Mouse (Mus musculus): ENCODE results near the gene Gtf2ird1. TPM values are rescaled to one million over a fixed set of nuclear protein-coding genes. Genes with fewer than 3 reads are reported as not detected.
A peak's percentile ranks its signal among the peaks of the same experiment; 100 is the strongest.

Gtf2ird1 gene
- polyA plus RNA-seq, 1 experiment from 2014 or later: 67.5 TPM

GRCm38 (mm10) chr5:134412341-134412740, 44.2 kb downstream of the Gtf2ird1 start:
- WGBS: 91% methylated on average over 2 of the region's 2 CpGs
- Histone ChIP-seq H3K9ac (ENCODE audit: low read length) (no peak overlapping the region), H3K27me3 (ENCODE audit: control insufficient read depth, insufficient read depth, low read depth, low read length) (no peaks in the 10 kb centered on the region), H3K27ac (ENCODE audit: low read length) (no peak overlapping the region), H3K4me3 (ENCODE audit: low read length) (no peak overlapping the region), H3K4me2 (ENCODE audit: low read depth, low read length) (no peak overlapping the region), H3K36me3 (ENCODE audit: control insufficient read depth, insufficient read depth, low read length) (peaks cover 56% of the 10 kb centered on the region), H3K4me1 (replicated peaks; ENCODE audit: control insufficient read depth, insufficient read depth, low read length) (no peaks in the 10 kb centered on the region; the same call in 1 of the 2 replicates), H3K9me3 (ENCODE audit: control insufficient read depth, low read length) (peaks cover under 1% of the 10 kb centered on the region)
- ATAC-seq (ENCODE audit: low read depth): no peak

DNA sequence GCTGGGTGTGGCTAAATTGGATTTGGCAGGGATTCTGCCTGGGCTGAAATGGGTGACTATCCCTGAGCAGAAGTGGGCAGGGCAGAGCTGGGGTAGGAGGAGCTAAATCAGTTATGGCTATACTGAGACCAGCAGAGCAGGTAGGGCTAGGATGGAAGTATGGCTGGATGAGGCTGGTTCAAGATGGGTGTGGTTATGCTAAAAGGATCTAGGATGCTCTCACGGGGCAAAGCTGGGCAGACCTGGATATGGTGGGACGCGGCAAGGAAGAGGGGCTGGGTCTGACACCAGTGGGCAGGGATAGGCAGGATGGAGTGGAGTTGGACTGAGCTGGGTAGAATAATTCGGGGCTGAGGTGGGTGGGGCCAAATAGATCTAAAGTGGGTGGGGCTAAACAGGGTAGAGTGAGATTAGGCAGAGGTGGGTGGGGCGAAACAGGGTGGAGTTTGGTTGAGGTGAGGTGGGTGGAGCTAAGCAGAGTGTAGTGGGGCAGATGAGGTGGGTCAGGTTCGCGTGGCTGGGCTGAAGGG, 46.1 kb downstream of the Gtf2ird1 start:
- ATAC-seq (ENCODE audit: low read depth): peak; percentile 12; the same call in 1 of the 2 replicates
- Histone ChIP-seq H3K27ac (ENCODE audit: low read length) (no peak overlapping the region), H3K9me3 (ENCODE audit: control insufficient read depth, low read length) (no peaks in the 10 kb centered on the region), H3K36me3 (ENCODE audit: control insufficient read depth, insufficient read depth, low read length) (peaks cover 66% of the 10 kb centered on the region), H3K4me2 (ENCODE audit: low read depth, low read length) (no peak overlapping the region), H3K4me3 (ENCODE audit: low read length) (no peak overlapping the region), H3K9ac (ENCODE audit: low read length) (no peak overlapping the region), H3K27me3 (ENCODE audit: control insufficient read depth, insufficient read depth, low read depth, low read length) (no peaks in the 10 kb centered on the region), H3K4me1 (replicated peaks; ENCODE audit: control insufficient read depth, insufficient read depth, low read length) (no peaks in the 10 kb centered on the region; the same call in 1 of the 2 replicates)
- 91% methylated on average over 7 of the region's 7 CpGs for WGBS

DNA sequence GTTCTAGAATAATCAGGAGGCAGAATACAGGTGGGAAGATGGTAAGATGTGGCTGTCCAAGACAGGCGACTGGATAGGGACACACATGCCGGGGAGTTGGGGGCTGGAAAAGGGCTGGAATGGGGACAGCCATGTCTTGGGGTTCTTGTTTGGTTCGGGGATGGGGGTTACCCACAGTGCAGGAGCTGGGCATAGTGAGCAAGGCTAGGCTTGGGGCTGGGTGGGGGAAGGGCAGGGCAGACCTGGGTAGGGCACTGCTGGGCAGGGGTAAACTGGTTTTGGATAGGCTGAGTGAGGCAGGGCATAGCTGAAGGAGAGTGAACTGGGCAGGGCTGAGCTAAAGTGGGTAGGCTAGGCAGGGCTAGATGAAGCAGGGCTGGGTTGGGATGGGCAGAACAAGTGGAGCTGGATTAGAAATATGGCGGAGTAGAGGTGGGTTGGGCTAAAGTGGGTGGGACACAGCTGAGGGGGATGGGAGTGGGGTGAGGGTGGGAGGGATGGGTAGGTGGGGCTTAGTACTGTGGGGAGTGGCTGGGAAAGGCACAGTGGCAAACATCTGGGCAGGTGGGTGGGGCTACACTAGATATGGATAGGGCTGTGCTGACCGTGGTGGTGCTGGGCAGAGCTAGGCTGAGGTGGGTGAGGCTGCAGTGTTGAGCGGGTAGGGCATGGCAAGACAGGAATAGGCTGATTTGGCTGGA, 46.8 kb downstream of the Gtf2ird1 start:
- no peaks in the 10 kb centered on the region for H3K27me3 ChIP-seq (ENCODE audit: control insufficient read depth, insufficient read depth, low read depth, low read length)
- no peaks in the 10 kb centered on the region; the same call in 1 of the 2 replicates for H3K4me1 ChIP-seq (replicated peaks; ENCODE audit: control insufficient read depth, insufficient read depth, low read length)
- H3K4me2 ChIP-seq (ENCODE audit: low read depth, low read length): no peak overlapping the region
- no peak overlapping the region for H3K27ac ChIP-seq (ENCODE audit: low read length)
- WGBS: 93% methylated on average over 6 of the region's 6 CpGs
- no peaks in the 10 kb centered on the region for H3K9me3 ChIP-seq (ENCODE audit: control insufficient read depth, low read length)
- H3K9ac ChIP-seq (ENCODE audit: low read length): no peak overlapping the region
- H3K4me3 ChIP-seq (ENCODE audit: low read length): no peak overlapping the region
- peaks cover 68% of the 10 kb centered on the region for H3K36me3 ChIP-seq (ENCODE audit: control insufficient read depth, insufficient read depth, low read length)
- ATAC-seq (ENCODE audit: low read depth): peak; percentile 60; the same call in 1 of the 2 replicates

DNA sequence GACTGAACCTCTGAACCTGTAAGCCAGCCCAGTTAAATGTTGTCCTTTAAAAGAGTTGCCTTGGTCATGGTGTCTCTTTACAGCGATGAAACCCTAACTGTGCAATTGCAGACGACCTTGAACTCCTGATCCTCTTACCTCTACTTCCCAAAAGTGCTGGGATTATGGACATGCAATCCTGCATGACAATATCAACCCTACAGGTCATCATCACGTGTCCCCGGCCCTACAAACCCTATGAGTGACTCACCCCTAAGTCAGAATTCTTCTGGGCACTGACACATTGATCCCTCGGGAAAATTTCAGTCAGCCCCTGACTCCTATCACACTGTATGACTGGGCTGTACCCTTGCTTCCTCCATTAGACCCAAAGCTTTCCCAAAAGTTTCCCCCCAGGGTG, 48.4 kb downstream of the Gtf2ird1 start:
- H3K9ac ChIP-seq (ENCODE audit: low read length): no peak overlapping the region
- H3K4me1 ChIP-seq (replicated peaks; ENCODE audit: control insufficient read depth, insufficient read depth, low read length): no peaks in the 10 kb centered on the region; the same call in 1 of the 2 replicates
- 90% methylated on average over 5 of the region's 5 CpGs for WGBS
- H3K4me3 ChIP-seq (ENCODE audit: low read length): no peak overlapping the region
- H3K27me3 ChIP-seq (ENCODE audit: control insufficient read depth, insufficient read depth, low read depth, low read length): no peaks in the 10 kb centered on the region
- H3K9me3 ChIP-seq (ENCODE audit: control insufficient read depth, low read length): no peaks in the 10 kb centered on the region
- no peak overlapping the region for H3K4me2 ChIP-seq (ENCODE audit: low read depth, low read length)
- peaks cover 82% of the 10 kb centered on the region for H3K36me3 ChIP-seq (ENCODE audit: control insufficient read depth, insufficient read depth, low read length)
- ATAC-seq (ENCODE audit: low read depth): no peak
- H3K27ac ChIP-seq (ENCODE audit: low read length): no peak overlapping the region

DNA sequence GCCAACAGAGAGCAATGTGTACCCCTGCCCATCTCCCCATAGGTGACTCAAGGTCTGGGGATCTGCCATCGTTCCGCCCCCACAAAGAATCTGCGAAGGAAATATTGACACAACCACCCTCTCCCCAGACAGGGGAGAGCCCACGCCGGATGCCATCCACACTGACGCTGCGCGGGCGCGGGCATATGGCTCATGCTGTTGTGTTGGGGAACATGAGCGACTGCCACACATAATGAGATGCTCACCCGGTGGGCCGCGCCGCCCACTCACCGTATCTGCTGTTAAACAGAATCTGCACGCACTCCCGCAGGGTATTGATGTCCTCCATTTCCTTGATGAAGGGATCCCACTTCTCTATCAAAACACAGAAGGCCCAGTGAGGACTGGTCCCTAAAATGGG, 54.7 kb downstream of the Gtf2ird1 start:
- H3K27me3 ChIP-seq (ENCODE audit: control insufficient read depth, insufficient read depth, low read depth, low read length): no peaks in the 10 kb centered on the region
- ATAC-seq (ENCODE audit: low read depth): no peak
- H3K4me3 ChIP-seq (ENCODE audit: low read length): no peak overlapping the region
- WGBS: 93% methylated on average over 18 of the region's 18 CpGs
- H3K27ac ChIP-seq (ENCODE audit: low read length): no peak overlapping the region
- H3K9ac ChIP-seq (ENCODE audit: low read length): no peak overlapping the region
- no peaks in the 10 kb centered on the region for H3K4me1 ChIP-seq (replicated peaks; ENCODE audit: control insufficient read depth, insufficient read depth, low read length)
- H3K9me3 ChIP-seq (ENCODE audit: control insufficient read depth, low read length): no peaks in the 10 kb centered on the region
- no peak overlapping the region for H3K4me2 ChIP-seq (ENCODE audit: low read depth, low read length)
- H3K36me3 ChIP-seq (ENCODE audit: control insufficient read depth, insufficient read depth, low read length): peaks cover 53% of the 10 kb centered on the region

GRCm38 (mm10) chr5:134397434-134398163, 58.9 kb downstream of the Gtf2ird1 start:
- Histone ChIP-seq H3K27ac (ENCODE audit: low read length) (no peak overlapping the region), H3K36me3 (ENCODE audit: control insufficient read depth, insufficient read depth, low read length) (peaks cover 27% of the 10 kb centered on the region), H3K4me3 (ENCODE audit: low read length) (no peak overlapping the region), H3K9me3 (ENCODE audit: control insufficient read depth, low read length) (no peaks in the 10 kb centered on the region), H3K9ac (ENCODE audit: low read length) (no peak overlapping the region), H3K4me2 (ENCODE audit: low read depth, low read length) (no peak overlapping the region), H3K4me1 (replicated peaks; ENCODE audit: control insufficient read depth, insufficient read depth, low read length) (peaks cover 6% of the 10 kb centered on the region), H3K27me3 (ENCODE audit: control insufficient read depth, insufficient read depth, low read depth, low read length) (no peaks in the 10 kb centered on the region)
- ATAC-seq (ENCODE audit: low read depth): no peak
- WGBS: 81% methylated on average over 15 of the region's 15 CpGs

DNA sequence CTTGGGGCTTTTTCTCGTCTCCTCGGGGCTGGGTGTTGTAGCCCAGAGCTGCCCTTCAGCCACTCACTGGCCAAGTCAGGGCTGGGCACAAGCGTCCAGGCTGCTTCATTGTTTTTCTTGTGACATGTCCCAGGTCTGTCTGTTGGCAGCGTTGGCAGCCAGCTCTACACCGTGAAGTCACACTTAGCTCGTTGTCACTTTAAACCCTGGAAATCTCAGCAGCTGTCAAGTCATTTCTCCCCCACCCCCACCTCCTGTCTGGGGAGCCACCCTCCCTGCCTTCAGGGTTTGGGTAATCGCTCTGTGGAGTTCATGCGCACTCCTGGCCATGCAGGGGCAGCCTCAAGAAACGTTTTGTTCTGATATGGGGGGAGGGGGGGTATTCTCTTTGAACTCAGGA, 60.0 kb downstream of the Gtf2ird1 start:
- Histone ChIP-seq H3K9me3 (ENCODE audit: control insufficient read depth, low read length) (no peaks in the 10 kb centered on the region), H3K27me3 (ENCODE audit: control insufficient read depth, insufficient read depth, low read depth, low read length) (no peaks in the 10 kb centered on the region), H3K27ac (ENCODE audit: low read length) (no peak overlapping the region), H3K4me3 (ENCODE audit: low read length) (no peak overlapping the region), H3K4me2 (ENCODE audit: low read depth, low read length) (no peak overlapping the region), H3K4me1 (replicated peaks; ENCODE audit: control insufficient read depth, insufficient read depth, low read length) (peaks cover 6% of the 10 kb centered on the region), H3K36me3 (ENCODE audit: control insufficient read depth, insufficient read depth, low read length) (peaks cover 27% of the 10 kb centered on the region), H3K9ac (ENCODE audit: low read length) (no peak overlapping the region; the same call in 1 of the 2 replicates)
- ATAC-seq (ENCODE audit: low read depth): no peak
- 53% methylated on average over 9 of the region's 9 CpGs for WGBS

DNA sequence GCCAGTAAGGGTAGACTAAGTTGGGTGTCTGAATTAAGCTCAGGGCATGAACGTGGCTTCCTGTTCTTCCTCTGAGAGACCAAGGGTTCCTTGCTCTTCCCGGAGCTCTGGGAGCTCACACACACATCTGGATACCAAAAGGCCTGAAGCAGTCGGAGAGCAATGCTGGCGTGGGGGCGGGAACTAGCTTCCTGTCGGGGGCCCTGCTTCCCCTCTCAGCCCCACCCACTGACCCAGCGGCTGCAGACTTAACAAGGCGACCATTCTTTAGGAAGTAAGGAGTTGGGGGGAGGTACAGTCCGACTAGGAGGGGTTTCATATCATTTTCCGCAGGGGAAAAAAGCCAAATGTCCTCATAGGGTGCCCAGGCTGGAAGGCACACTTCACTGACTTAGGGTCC, 61.9 kb downstream of the Gtf2ird1 start:
- no peak overlapping the region for H3K4me3 ChIP-seq (ENCODE audit: low read length)
- ATAC-seq (ENCODE audit: low read depth): peak; percentile 88
- 13% methylated on average over 10 of the region's 10 CpGs for WGBS
- H3K9me3 ChIP-seq (ENCODE audit: control insufficient read depth, low read length): no peaks in the 10 kb centered on the region
- peak overlapping the region; percentile 25 for H3K4me2 ChIP-seq (ENCODE audit: low read depth, low read length)
- peak overlapping the region; percentile 3; the same call in 1 of the 2 replicates for H3K9ac ChIP-seq (ENCODE audit: low read length)
- H3K27ac ChIP-seq (ENCODE audit: low read length): peak overlapping the region; percentile 76
- H3K4me1 ChIP-seq (replicated peaks; ENCODE audit: control insufficient read depth, insufficient read depth, low read length): peaks cover 6% of the 10 kb centered on the region
- H3K27me3 ChIP-seq (ENCODE audit: control insufficient read depth, insufficient read depth, low read depth, low read length): no peaks in the 10 kb centered on the region
- H3K36me3 ChIP-seq (ENCODE audit: control insufficient read depth, insufficient read depth, low read length): peaks cover 35% of the 10 kb centered on the region

DNA sequence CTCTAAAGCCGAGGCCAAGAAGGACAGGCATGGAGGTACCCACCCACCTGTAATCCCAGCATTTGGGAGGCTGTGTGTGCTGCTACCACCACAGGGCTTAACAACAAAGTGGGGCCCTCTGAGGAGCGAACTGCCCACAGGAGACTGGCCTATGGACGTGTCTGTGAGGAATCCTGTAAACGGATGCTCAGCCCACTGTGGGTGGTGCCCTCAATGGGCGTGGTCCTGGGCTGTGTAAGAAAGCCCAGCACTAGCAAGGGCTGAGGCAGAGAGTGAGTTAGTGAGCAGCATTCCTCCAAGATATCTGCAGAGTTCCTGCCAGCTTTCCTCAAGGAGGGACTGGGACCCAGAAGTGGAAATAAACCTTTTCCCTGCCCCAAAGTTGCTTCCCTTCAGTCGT, 62.9 kb downstream of the Gtf2ird1 start:
- H3K9ac ChIP-seq (ENCODE audit: low read length): no peak overlapping the region
- ATAC-seq (ENCODE audit: low read depth): peak; percentile 61; the same call in 1 of the 2 replicates
- peaks cover 40% of the 10 kb centered on the region for H3K36me3 ChIP-seq (ENCODE audit: control insufficient read depth, insufficient read depth, low read length)
- no peak overlapping the region for H3K4me2 ChIP-seq (ENCODE audit: low read depth, low read length)
- 61% methylated on average over 6 of the region's 6 CpGs for WGBS
- H3K27ac ChIP-seq (ENCODE audit: low read length): 0 out of 2 replicates have a peak overlapping the region, but pooled peaks have one; percentile 23
- H3K4me1 ChIP-seq (replicated peaks; ENCODE audit: control insufficient read depth, insufficient read depth, low read length): peaks cover 6% of the 10 kb centered on the region
- H3K9me3 ChIP-seq (ENCODE audit: control insufficient read depth, low read length): no peaks in the 10 kb centered on the region
- no peaks in the 10 kb centered on the region for H3K27me3 ChIP-seq (ENCODE audit: control insufficient read depth, insufficient read depth, low read depth, low read length)
- H3K4me3 ChIP-seq (ENCODE audit: low read length): no peak overlapping the region
